Mouse (Mus musculus) bone marrow macrophage, adult 2 months (primary cell): ENCODE results near the gene Msantd2. TPM values are rescaled to one million over a fixed set of nuclear protein-coding genes. Genes with fewer than 3 reads are reported as not detected.

Experiments used
- H3K27ac ChIP-seq: 2 replicates; pipeline ENCODE4 v1.5.1; 2012; ENCODE audit warnings: low read depth, low read length; ENCODE audit not compliant: insufficient read depth
- H3K4me1 ChIP-seq: 2 replicates; pipeline ENCODE4 v1.6.1; 2012; ENCODE audit warnings: low read length; ENCODE audit not compliant: control insufficient read depth, insufficient read depth
- H3K4me3 ChIP-seq: 2 replicates; pipeline ENCODE4 v1.5.1; 2012; ENCODE audit warnings: mild to moderate bottlenecking, low read length, moderate library complexity; ENCODE audit not compliant: insufficient read depth
- CTCF ChIP-seq: IDR thresholded peaks from 2 replicates; pipeline ENCODE4 v1.5.1; 2012; ENCODE audit warnings: low read depth, mild to moderate bottlenecking, low read length, moderate library complexity
- POLR2A ChIP-seq: IDR thresholded peaks from 2 replicates; pipeline ENCODE4 v1.6.1; 2012; ENCODE audit warnings: mild to moderate bottlenecking, low read depth, low read length, borderline replicate concordance
- polyA plus RNA-seq: library from polyadenylated mRNA; stranded (reverse); fragments of >200 nt; gene quantifications from 2 replicates; pipeline ENCODE4 v1.2.4, GENCODE M21; 2012; ENCODE audit not compliant: missing spikeins, insufficient read depth, insufficient read length

The Msantd2 gene
- 23.5 and 27.3 TPM in 2 replicates for polyA plus RNA-seq

DNA sequence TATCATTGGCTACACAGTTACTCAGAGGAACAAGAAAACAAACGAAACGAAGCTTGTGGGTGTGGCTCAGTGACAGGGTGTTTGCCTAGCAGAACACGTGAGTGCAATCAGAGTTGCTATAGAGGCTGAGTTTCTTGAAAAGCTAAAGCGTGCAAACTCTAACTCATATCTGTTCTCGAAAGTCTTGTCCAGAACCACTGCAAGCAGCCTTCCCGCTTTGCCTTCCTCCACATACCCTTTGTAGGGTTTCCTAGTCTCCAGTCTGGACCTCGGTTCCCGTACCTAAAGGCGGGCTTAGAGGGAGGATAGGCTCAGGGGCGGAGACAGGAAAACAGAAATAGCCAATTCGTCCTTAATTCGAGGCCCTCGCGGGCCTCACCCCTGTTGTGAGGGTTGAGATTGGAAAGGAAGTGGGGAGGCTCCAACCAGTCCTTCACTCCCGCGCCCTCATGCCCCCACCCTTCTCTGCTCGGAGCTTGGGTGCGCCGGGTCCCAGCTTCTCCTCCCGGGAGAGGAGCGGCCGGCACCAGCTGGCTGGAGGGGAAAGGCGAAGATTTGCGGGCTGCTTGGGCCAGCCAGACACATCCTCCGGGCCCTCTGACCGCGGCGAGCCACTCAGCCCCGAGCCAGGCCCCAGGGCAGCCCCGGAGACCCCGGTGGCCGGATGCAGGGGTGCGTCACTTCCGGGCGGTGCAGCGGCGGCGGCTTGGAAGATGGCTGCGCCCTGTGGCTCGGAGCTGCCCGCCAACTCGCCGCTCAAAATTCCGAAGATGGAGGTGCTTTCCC lies at the start of gene Msantd2:
Gene Msantd2, plus strand, starts transcription at position 709 of the 786 bp plus-strand sequence.
- TF ChIP-seq POLR2A (0 out of 2 replicates have a peak, but pooled peaks have one; percentile 11), CTCF (no peak)
- peak within 1 kb of the TSS; percentile 93 for H3K27ac ChIP-seq
- H3K4me3 ChIP-seq, result peak within 1 kb of the TSS; percentile 75
- peaks cover 12% of the 10 kb centered on the region for H3K4me1 ChIP-seq

DNA sequence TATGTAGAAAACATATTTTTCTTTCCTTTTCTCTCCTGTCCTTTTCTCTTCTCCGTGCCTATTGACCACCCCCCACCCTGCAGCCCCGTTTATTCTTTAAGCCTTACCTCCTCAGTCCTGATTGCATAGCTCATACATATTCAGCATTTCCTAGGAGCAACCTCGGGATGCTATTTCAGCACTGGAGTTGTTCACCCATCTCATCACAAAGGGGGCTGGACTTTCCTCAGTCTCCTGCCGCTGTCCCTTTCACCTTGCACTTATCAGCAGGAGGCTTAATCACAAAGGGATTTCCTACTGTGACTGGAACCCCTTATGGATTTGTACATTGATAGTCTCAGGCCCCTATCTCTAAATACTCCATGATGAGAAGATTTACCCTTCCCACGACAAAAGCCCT lies 36.7 kb upstream of the Msantd2 start:
- TF ChIP-seq CTCF, result no peak
- TF ChIP-seq POLR2A, result no peak
- Histone ChIP-seq H3K4me3 (no peak overlapping the region), H3K27ac (no peak overlapping the region), H3K4me1 (no peaks in the 10 kb centered on the region)

DNA sequence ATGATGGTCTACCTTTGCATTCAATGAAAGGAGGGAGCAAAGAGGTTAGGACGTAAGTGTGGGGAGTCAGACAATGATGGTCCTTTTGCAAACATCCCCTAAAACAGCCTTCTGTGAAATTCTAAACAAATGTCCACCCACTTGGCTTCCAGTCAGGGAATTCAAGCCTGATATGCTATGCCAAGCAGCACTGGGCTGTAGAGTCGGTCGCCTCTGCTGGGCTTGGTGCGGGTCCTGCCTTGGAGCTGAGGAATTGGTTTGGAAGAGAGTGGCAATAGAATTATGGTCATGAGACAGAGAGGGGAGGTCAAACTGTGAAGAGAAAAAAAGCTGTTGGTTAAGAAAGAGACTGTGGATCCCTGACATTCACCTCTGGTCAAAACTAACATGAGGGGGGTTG lies 35.8 kb upstream of the Msantd2 start:
- TF ChIP-seq CTCF (no peak), POLR2A (no peak)
- Histone ChIP-seq H3K27ac (no peak overlapping the region), H3K4me1 (no peaks in the 10 kb centered on the region), H3K4me3 (no peak overlapping the region)

DNA sequence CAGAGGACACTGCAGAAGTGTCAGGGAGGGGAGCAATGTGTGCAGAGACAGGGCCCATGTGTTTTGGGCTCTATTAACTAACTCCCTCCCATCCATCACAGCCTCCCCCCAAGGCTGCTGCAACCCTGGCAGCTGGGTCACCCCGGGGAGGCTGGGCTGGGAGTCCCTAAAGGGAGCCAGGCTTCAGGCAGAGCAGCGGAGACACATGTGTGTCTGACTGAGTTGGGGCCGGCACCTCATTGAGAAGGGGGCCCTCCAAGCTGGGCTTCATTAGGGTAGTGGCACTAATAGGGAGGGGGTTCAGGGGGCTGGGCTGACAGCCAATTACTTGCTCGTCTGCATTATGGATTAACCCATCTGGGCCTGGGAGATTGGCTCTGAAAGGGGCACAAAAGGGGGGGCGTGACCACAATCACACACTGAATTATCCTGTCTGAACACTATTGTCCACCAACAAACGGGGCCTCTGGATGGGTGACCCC lies 35.1 kb upstream of the Msantd2 start:
- TF ChIP-seq POLR2A (no peak), CTCF (no peak)
- Histone ChIP-seq H3K27ac (no peak overlapping the region), H3K4me3 (no peak overlapping the region), H3K4me1 (no peaks in the 10 kb centered on the region)

DNA sequence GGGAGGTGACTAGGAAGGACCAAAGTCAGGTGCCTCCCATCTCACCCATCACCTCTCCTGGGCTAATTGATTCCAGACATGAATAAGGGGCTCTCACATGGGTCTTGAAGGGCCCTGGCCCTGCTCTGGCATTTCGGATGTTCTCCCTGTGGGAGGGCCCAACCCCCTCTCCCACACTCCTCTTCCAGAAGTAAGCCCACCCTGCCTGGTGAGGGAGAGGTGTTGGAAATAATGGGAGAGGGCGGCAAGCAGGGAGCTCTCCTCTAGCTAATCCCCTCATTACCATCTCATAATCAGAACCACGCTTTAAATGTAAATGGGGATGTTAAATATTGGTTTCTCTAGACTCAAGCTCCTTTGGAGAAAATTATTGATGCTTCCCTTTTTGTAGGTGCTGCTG lies 34.1 kb upstream of the Msantd2 start:
- Histone ChIP-seq H3K4me1 (no peaks in the 10 kb centered on the region), H3K27ac (no peak overlapping the region), H3K4me3 (no peak overlapping the region)
- TF ChIP-seq POLR2A, result no peak
- no peak for TF ChIP-seq CTCF

DNA sequence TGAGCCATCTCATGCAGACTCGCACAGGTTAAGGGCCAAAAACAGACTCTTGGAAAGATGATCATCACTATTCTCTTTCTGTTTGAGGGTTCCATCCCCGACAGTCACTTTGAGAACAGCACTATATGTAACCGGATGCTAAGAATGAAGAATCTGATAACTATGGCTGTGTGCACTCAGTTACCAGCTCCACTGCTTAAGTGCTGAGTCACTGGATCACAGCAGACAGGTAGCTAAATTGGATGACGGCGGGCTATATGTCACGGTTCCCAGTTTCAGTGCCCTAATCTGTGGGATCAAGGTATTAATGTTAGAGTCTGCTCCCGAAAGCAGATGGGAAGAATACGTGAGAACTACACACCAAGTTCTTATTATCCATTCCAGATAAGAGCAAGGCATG lies 33.3 kb upstream of the Msantd2 start:
- TF ChIP-seq POLR2A, result no peak
- TF ChIP-seq CTCF, result no peak
- Histone ChIP-seq H3K4me3 (no peak overlapping the region), H3K4me1 (no peaks in the 10 kb centered on the region), H3K27ac (no peak overlapping the region)

DNA sequence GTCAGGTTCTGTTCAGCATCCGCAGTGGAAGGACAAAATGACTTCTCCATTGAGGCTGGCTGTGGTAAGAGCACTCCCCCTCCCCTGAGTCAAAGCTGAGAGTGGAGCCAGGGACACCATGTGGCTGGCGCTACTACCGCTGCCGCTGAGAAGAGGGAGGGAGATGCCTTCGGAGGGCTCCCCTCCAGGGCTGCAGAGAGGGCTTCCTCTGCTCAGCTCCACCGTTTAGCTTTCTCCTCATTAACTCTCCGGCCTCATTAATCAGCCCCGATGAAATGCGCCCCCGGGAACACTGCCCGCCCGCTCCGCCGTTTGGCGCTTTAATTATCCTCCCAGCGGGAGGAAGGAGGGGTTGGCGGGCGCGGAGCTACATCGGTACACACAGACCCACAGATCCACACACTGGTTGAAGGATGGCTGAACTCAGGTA lies 32.6 kb upstream of the Msantd2 start:
- no peak overlapping the region for H3K27ac ChIP-seq
- no peak for TF ChIP-seq POLR2A
- no peak for TF ChIP-seq CTCF
- H3K4me1 ChIP-seq, result no peaks in the 10 kb centered on the region
- H3K4me3 ChIP-seq, result no peak overlapping the region

DNA sequence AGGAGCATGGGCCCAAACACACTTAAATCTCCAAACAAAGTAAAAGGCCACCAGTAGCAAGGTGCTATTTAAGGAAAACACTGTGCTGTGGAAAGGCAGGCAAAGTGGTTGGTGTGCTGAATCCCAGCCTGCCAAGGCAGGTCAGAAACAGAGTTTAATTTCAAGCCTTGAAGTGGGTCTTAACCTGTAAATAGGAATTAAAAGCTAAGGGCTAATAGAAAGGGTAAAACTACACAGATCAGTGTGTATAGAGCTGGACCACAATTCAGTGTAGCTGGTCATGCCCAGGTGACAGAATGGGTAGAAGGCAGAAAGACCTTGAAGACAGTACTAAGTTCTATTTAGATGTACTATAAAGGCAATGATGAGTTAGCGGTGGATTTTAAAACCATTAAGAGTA lies 32.0 kb upstream of the Msantd2 start:
- Histone ChIP-seq H3K4me1 (no peaks in the 10 kb centered on the region), H3K27ac (no peak overlapping the region), H3K4me3 (no peak overlapping the region)
- TF ChIP-seq CTCF (no peak), POLR2A (no peak)

DNA sequence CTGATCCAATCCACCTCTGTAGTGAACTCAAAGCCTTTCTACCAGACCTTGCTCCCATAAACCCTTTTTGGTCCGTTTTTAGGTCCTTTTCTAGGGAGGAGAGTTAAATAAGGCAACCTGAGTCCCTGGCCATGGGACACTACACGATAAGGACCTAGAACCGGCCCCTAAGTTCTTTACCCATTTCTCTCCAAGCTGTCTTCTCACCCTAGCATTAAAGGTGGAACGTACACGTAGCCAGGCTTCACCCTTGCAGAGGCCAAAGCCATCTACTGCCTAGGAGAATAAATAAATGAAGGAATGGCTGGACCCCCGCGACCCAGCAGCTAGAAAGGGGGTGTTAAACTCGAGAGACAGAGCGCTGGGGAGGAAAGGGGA lies 29.5 kb upstream of the Msantd2 start:
- H3K4me1 ChIP-seq, result no peaks in the 10 kb centered on the region
- TF ChIP-seq POLR2A (no peak), CTCF (no peak)
- H3K27ac ChIP-seq, result no peak overlapping the region
- H3K4me3 ChIP-seq, result peak overlapping the region; percentile 41; the same call in 1 of the 2 replicates

DNA sequence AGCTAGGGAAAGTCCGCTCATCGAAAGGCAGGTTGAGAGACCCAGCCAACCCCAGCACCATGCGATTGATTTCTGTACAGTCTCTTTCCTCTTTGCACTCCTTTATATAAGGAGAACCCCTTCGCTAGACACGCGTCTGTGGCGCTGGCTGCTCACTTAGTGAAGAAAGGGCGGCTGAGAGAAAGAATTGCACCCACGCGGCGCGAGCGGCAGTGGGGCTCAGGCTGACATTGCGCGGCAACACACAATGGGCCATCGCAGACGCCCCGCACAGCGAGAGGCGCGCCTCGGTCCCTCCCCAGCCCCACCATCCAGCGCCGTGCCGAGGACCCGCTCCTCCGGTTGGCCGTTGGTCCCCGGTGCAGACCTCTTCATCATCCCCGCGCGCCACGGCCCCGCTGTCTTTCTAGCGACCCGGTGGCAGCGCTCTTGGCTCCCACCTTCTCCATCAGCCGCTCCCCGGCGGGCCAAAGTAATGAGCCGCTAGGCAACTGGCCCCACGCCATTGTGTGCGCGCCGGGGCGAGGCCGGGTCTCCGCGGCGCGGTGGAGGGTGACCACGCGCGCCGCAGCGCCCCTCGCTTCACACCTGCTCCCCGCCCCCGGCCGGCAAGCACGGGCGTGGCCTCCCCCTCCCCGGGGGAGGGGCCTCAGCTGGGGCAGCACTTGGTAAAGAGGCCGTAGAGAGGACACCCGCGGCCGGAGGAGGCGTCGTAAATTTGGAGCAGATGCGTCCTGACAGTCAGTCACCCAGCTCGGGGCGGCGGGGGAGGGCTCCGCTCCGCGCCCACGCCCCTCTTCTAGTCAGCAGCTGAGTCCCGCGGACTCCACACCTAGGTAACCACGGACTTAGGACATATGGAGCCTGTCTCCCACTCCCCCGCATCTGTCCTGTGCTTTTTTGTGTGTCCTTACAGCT lies 28.8 kb upstream of the Msantd2 start:
- no peak for TF ChIP-seq CTCF
- H3K4me3 ChIP-seq, result peak overlapping the region; percentile 41
- no peak overlapping the region for H3K27ac ChIP-seq
- no peaks in the 10 kb centered on the region for H3K4me1 ChIP-seq
